Mouse (Mus musculus): ENCODE data around the gene Rab3b.

DNA sequence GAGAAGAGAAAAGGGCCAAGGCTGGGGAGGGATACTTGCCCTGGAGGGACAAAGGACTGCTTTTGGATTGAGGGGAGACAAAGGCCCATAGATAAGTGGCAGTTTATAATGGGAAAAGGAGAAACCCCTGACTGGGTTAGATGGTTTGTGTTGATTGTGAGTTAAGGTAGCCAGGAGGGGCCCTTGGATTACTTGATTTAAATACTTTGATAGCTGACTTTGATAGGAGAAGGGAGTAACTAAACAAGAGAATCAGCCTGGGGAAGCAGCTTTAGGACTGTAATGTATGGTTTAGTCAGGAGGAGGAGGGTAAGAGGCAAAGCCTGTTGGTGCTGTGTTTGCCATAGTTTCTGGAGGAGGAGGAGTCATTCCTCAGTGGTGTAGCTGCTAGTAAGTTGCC is 35.5 kb upstream of the Rab3b start:
- no peak for TF ChIP-seq CTCF (IDR thresholded peaks at IDR 0.05; ENCODE audit: control insufficient read depth, insufficient read depth, insufficient read length)
- no peak for TF ChIP-seq FOSL1 (IDR thresholded peaks at IDR 0.05; ENCODE audit: insufficient read depth, low read length, poor library complexity, severe bottlenecking)
- no peak for TF ChIP-seq MYOG (IDR thresholded peaks at IDR 0.05; ENCODE audit: control insufficient read depth, extremely low read depth, insufficient read length)
- no peak for TF ChIP-seq MYOD1 (IDR thresholded peaks at IDR 0.05; ENCODE audit: control insufficient read depth, insufficient read length, low read depth)
- no peak for TF ChIP-seq CEBPB (IDR thresholded peaks at IDR 0.05; ENCODE audit: low read depth)
- no peak for TF ChIP-seq MAX (IDR thresholded peaks at IDR 0.05)
- TF ChIP-seq USF1 (IDR thresholded peaks at IDR 0.05; ENCODE audit: low read depth), result no peak

All from C2C12 (cell line).